Mouse (Mus musculus) ovary, postnatal 10 days (tissue): Measurements from ENCODE around the gene Susd4.

Source experiments
- DNase-seq: peaks from one replicate; pipeline ENCODE4 v3.0.0; 2022; ENCODE audit warnings: low spot score

The Susd4 gene

DNA sequence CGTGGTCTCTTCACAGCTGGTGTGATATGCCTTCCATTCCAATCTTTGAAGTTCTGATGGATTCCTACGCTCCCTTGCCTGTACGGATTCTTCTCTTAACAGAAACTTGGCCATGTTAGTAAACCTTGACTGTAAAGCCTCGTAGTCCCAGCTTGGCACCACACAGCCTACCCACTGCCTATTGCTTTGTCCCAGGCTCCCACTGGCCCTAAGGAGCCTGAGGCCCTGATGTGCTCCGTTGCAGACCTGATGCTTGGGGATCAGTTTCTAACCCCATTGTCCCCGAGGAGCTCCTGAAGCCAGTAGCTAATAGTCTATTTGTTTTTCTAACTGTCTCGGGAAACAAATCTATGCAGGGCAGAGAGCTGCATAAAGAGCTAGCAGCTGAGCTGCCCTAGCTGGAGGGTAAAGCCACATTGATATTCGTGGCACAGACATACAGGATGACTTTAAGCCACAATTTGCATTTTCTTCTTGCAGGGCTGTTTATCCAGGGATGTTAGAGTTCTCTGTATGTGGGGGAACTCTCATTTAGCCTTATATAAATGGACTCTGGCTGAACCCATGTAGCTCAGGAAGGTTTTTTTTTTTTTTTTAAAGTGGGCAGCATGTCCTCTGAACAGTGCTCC lies 155.2 kb downstream of the Susd4 start:
- no peak for DNase-seq

DNA sequence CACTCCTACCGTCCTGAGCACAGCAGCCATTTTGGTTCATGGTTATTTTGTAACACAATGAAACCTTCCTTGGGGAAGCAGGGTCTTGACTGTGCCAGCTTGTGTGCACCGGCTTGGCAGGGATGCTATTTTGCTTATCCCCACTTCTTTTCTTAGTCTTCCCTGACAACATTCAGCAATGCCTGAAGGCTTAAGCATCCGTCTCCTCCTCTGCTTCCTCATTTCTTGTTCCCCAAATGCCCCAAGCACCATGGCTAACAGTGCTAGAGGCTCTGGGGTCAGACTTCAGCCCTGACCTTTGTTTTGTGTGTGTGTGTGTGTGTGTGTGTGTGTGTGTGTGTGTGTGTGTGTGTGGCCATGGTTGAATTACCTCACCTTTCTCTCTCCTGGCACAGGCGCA lies 159.2 kb downstream of the Susd4 start:
- DNase-seq: no peak

DNA sequence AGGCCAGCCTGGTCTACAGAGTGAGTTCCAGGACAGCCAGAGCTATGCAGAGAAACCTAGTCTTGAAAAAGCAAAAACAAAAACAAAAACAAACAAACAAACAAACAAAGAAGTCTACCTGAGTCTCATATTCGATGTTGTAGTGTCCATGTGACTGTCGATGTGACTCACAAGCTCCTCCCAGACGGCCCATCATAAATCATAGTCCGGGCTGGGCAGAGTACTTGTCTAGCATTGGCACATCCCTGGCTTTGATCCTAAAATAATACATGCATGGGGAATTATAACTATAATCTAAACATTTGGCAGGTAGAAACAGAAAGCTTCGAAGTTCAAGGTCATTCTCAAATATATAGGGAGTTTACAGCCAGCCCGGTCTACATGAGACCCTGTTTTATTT lies 162.8 kb downstream of the Susd4 start:
- DNase-seq: no peak

DNA sequence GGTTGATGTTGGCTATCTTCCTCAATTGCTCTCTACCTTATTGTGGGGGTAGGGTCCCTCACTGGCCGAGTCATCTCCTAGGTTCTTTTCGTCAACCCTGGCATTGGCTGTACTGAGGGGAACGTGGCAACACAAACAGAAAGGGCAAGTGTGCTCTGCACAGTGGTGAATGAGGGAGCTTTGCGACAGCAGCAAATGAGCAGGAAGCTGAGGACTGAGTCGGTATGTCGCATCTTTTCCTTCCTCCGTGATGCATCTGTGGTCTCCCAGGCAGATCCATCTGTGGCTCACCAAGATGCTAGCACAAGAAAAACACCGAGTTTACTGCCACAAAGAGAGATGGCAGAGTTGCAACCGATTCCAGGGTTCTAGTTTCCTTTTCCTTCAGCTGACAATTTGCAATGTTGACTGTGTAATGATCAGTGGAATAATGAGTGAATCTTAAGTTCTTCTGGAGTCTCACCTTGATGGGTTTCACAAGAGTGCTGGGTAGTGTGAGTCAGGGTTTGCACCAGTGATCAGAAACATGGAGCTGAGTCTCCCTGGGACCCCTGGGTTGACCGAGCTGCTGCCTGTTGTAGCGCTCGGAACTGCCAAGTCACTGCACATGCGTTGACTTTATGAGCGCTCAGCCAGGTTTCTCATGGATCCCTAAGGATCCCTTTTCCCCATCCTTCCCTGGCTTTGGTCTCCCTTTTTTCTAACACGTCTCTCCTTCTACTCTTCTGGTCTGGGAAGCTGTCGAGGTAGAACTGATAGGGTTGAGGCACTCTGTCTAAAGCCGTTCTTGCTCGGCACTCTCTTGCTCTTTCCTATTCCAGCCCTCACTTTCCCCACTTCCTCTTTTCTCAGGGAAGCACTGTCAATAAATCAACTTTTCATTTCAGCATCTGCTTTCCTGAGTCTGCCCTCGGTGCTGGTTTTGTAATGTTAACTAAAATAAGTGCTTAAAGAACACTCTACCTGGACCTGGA lies 164.5 kb downstream of the Susd4 start:
- DNase-seq: no peak

DNA sequence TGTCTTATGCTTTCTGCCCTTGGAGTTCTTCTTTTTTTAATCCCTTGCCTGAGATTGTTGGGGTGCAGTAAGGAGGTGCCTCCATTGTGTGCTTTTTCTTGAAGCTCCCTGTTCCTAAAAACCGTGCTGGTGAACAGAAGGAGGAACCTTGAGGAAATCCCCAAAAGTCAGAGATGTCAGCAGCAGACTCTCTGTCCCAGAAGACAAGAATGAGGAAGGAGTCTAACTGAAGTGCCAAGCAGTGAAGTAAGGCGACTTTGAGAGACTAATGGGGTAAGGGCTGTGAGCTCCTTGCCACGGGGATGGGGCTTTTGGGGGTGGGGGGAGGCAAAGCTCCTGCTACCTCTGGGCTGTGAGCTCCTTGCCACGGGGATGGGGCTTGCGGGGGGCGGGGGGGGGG lies 171.8 kb downstream of the Susd4 start:
- no peak for DNase-seq

DNA sequence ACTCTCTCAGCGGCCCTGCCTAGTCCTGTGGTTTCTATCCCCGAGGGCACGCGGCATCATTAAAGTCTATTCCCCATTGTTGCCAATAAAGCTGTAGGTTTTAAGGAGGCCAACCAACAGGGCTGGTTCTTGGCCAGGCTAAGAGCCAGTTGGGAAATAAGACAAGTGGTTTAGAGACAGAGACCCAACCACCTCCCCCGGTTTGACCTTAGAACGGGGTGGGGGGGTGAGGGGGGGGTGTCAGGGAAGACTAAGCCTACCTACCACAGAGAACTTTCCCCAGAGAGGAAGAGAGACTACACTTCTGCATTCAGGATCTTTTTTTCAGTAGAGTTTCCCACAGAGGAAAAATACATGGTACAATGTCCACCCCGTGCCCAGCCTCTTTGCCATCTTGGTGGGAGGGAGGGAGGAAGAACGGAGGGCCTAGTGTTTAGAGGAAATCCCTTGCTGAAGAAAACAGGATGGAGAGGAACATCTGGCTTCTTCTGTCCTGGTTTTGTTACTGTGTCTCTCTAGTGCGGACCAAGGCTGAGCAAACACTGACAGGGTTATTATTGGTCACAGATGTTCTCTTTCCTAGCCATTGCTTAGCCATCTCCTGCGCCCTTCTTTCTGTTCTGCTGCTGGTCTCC lies 173.9 kb downstream of the Susd4 start:
- no peak for DNase-seq

DNA sequence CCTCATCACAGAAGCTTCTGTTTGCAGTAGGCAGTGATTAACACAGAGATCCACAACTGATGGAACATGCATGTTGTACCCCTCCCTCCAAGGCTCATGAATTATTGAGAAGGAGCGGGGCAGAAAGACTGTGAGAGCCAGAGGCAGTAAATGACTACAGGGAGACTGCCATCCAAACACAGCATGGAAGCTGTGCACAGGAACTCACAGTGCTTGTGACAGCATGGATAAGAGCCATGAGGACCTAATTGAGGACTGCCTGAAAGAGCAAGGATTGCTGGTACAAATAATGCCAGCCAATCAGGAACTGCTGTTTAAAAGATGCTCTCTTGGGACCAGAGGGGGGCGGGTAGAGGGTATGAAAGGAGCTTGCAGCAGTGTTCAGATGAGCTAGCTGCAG lies 178.3 kb downstream of the Susd4 start:
- no peak for DNase-seq

DNA sequence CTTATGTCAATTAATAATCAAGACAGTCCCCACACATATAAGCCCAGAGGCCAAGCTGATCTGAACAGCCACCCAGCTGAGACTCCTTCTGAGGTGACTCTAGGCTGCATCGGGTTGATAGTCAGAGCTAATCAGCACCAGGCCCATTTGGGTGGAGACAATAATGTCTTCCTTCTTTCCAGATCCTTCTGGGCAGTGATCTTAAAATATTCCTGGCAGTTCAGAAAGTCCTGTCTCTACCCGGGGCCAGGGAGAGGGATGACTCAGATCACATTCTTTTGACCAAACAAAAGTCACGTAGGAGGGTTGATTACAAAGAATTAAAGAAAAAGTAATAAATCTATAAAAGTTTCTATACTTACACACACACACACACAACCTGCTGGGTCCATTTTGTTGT lies 180.3 kb downstream of the Susd4 start:
- DNase-seq: no peak

DNA sequence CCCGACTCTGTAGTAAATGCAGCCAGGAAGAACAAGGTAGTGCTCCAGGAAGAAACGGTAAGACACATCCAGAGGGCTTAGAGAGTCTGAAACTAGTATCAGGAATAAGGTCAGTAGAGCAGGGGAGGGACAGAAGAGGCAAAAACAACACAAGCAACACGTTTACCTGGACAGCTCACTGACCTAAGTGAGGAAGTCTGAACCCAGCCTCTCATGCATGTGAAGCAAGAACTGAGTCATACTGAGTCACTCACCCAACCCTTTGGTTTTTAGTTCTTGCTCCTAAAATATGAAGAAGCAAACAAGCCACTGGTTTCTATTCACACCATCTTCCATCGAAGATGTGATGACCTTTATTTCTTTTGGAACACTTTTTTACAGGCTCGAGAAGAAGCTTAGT lies 181.0 kb downstream of the Susd4 start:
- DNase-seq: no peak

DNA sequence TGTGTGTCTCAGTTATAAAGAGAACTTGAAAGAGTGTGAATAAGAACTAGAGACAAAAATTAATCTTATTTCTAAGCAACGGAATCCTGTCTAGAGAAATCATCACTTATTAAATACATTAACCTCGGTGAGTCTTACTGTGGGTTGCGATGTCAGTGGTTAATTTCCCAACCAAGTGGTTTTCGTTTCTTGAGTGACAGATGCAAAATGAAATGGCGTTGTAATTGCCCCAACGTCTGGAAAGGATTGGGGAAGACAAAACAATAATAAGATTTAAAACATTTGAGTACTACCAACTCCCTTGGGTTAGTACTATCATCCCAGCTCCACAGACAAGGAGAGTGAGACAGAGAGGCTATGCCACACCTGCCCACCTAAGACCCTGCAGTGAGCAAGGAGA lies 181.9 kb downstream of the Susd4 start:
- no peak for DNase-seq
